Mouse (Mus musculus) MEL (cell line): ENCODE data around the gene Pla2g16.

Source experiments
- CTCF ChIP-seq, 3 experiments: IDR thresholded peaks in 2 of 3; conservative IDR thresholded peaks in 1 of 3; 2 replicates each; pipeline ENCODE4 v1.5.1; 2011 to 2012; ENCODE audit warnings: low read length in 3 of 3, low read depth in 2 of 3, mild to moderate bottlenecking in 2 of 3, improper control_type of control experiment in 1 of 3, inconsistent platforms in 1 of 3, mixed read lengths in 1 of 3, moderate library complexity in 1 of 3; ENCODE audit not compliant: control insufficient read depth in 1 of 3, insufficient read depth in 1 of 3, poor library complexity in 1 of 3, severe bottlenecking in 1 of 3
- E2F4 ChIP-seq: IDR thresholded peaks from 2 replicates; pipeline ENCODE4 v1.6.1; 2011; ENCODE audit warnings: low read depth, low read length, improper control_type of control experiment, borderline replicate concordance
- EP300 ChIP-seq, 2 experiments: IDR thresholded peaks; 2 replicates each; pipeline ENCODE4 v1.6.1; 2011; ENCODE audit warnings: improper control_type of control experiment in 2 of 2, low read length in 2 of 2, low read depth in 1 of 2, mild to moderate bottlenecking in 1 of 2
- NELFE ChIP-seq: IDR thresholded peaks from 2 replicates; pipeline ENCODE4 v1.6.1; 2011; ENCODE audit warnings: low read depth, low read length, improper control_type of control experiment
- POLR2A ChIP-seq, 2 experiments: IDR thresholded peaks; 2 replicates each; pipeline ENCODE4 v1.6.1; 2011 to 2012; ENCODE audit warnings: low read length in 2 of 2, mild to moderate bottlenecking in 2 of 2, control low read depth in 1 of 2, improper control_type of control experiment in 1 of 2, low read depth in 1 of 2, moderate library complexity in 1 of 2; ENCODE audit not compliant: control insufficient read depth in 1 of 2, insufficient read depth in 1 of 2, poor library complexity in 1 of 2
- TCF12 ChIP-seq: IDR thresholded peaks from 2 replicates; pipeline ENCODE4 v1.6.1; 2014; ENCODE audit warnings: low read depth, mild to moderate bottlenecking, inconsistent platforms, low read length, improper control_type of control experiment, moderate library complexity
- UBTF ChIP-seq: IDR thresholded peaks from 2 replicates; pipeline ENCODE4 v1.6.1; 2012; ENCODE audit warnings: low read depth, mild to moderate bottlenecking, inconsistent platforms, low read length, improper control_type of control experiment, moderate library complexity, borderline replicate concordance; ENCODE audit not compliant: insufficient read depth
- USF2 ChIP-seq, 2 experiments: IDR thresholded peaks; 2 replicates each; pipeline ENCODE4 v1.6.1; 2011 to 2012; ENCODE audit warnings: improper control_type of control experiment in 2 of 2, low read length in 2 of 2, borderline replicate concordance in 1 of 2, inconsistent platforms in 1 of 2, low read depth in 1 of 2, mild to moderate bottlenecking in 1 of 2; ENCODE audit not compliant: insufficient read depth in 1 of 2

- no peak for TF ChIP-seq POLR2A (IDR thresholded peaks at IDR 0.05; ENCODE audit: control insufficient read depth in 1 of 2, insufficient read depth in 1 of 2, low read depth in 1 of 2, low read length in 2 of 2, poor library complexity in 1 of 2)
- TF ChIP-seq CTCF (IDR thresholded peaks at IDR 0.05 in 2 of 3, conservative IDR thresholded peaks at IDR 0.05 in 1 of 3; ENCODE audit: control insufficient read depth in 1 of 3, insufficient read depth in 1 of 3, low read depth in 2 of 3, low read length in 3 of 3, poor library complexity in 1 of 3, severe bottlenecking in 1 of 3), result no peak
- no peak for TF ChIP-seq E2F4
- TF ChIP-seq TCF12, result no peak
- no peak for TF ChIP-seq NELFE
- TF ChIP-seq USF2 (IDR thresholded peaks at IDR 0.05; ENCODE audit: borderline replicate concordance in 1 of 2, insufficient read depth in 1 of 2, low read depth in 1 of 2, low read length in 2 of 2), result no peak
- no peak for TF ChIP-seq UBTF
- TF ChIP-seq EP300 (IDR thresholded peaks at IDR 0.05; ENCODE audit: low read depth in 1 of 2, low read length in 2 of 2), result no peak; a peak in 1 of 4 replicates
Observed at GRCm38 (mm10) chr19:7553441-7553840, 3.8 kb upstream of the Pla2g16 start.
